Mouse (Mus musculus): ENCODE data around the gene Mfap3l. TPM values are rescaled to one million over a fixed set of nuclear protein-coding genes. Genes with fewer than 3 reads are reported as not detected.

The Mfap3l gene
- polyA plus RNA-seq, 1 experiment from 2014 or later = 1.6 TPM

GRCm38 (mm10) chr8:60659721-60660120 lies 27.1 kb downstream of the Mfap3l start:
- H3K4me1 ChIP-seq (replicated peaks) = peaks cover 17% of the 10 kb centered on the region
- no peaks in the 10 kb centered on the region for H3K27me3 ChIP-seq (ENCODE audit: insufficient read depth, poor library complexity, severe bottlenecking)
- H3K4me3 ChIP-seq = no peak overlapping the region
- WGBS = 91% methylated on average over 8 of the region's 8 CpGs
- H3K27ac ChIP-seq = no peak overlapping the region
- no peaks in the 10 kb centered on the region for H3K9me3 ChIP-seq
- DNase-seq (ENCODE audit: low spot score) = no peak
- no peaks in the 10 kb centered on the region for H3K36me3 ChIP-seq

DNA sequence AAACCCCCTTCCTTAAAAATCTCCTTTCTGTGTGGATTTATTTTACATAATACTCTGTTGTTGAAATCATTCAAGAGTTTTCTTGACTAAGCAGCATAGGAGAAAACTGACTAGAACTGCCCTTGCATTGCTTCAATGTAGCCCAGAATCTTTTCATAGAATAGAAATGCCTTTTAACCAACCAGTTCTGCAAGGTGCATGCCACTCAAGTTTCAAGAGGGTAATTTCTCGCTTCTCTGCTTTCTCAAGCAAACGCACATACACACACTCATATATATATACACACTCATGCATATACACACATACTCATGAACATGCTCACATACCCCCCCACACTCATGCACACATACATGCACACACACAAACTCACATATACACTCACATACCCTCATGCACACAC lies 28.6 kb downstream of the Mfap3l start:
- no peak overlapping the region for H3K27ac ChIP-seq
- H3K9me3 ChIP-seq = no peaks in the 10 kb centered on the region
- no peak for DNase-seq (ENCODE audit: low spot score)
- 87% methylated on average over 2 of the region's 2 CpGs for WGBS
- H3K4me3 ChIP-seq = no peak overlapping the region
- H3K36me3 ChIP-seq = no peaks in the 10 kb centered on the region
- H3K4me1 ChIP-seq (replicated peaks) = peaks cover 17% of the 10 kb centered on the region
- H3K27me3 ChIP-seq (ENCODE audit: insufficient read depth, poor library complexity, severe bottlenecking) = no peaks in the 10 kb centered on the region

- WGBS = 56% methylated on average over 5 of the region's 5 CpGs
Observed at GRCm38 (mm10) chr8:60663552-60663951, 30.9 kb downstream of the Mfap3l start.

DNA sequence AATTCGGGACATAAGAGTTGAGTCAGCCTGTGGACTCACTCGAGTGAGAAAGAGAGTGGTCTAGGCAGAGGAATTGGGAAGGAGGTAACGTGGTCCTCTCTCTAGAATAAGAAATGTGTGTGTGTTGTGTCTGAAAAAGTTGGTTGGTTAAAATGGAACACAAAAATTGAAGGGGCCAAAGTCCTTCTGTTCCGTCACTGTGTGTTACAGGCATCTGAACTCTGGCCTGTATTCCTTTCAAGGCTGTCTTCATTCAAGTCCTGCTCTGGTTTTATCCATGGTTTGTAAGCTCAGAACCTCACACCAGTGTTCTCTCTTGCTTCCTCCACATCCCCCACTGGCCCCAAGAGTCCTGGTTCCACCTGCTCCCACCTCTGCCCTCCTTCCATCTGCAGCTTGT lies 33.2 kb downstream of the Mfap3l start:
- Histone ChIP-seq H3K9me3 (no peaks in the 10 kb centered on the region), H3K4me1 (replicated peaks) (no peaks in the 10 kb centered on the region; the same call in 1 of the 2 replicates), H3K27me3 (ENCODE audit: insufficient read depth, poor library complexity, severe bottlenecking) (no peaks in the 10 kb centered on the region), H3K27ac (no peak overlapping the region), H3K36me3 (no peaks in the 10 kb centered on the region), H3K4me3 (no peak overlapping the region)
- DNase-seq (ENCODE audit: low spot score) = no peak
- WGBS = 75% methylated on average over 4 of the region's 4 CpGs

More at GRCm38 (mm10) chr8:60663552-60663951, 30.9 kb downstream of the Mfap3l start:
- Histone ChIP-seq H3K36me3 (no peaks in the 10 kb centered on the region), H3K4me3 (no peak overlapping the region), H3K4me1 (replicated peaks) (peaks cover 2% of the 10 kb centered on the region; the same call in 1 of the 2 replicates), H3K27ac (no peak overlapping the region), H3K9me3 (no peaks in the 10 kb centered on the region), H3K27me3 (ENCODE audit: insufficient read depth, poor library complexity, severe bottlenecking) (no peaks in the 10 kb centered on the region)
- DNase-seq (ENCODE audit: low spot score) = no peak

- H3K9me3 ChIP-seq = no peaks in the 10 kb centered on the region
- DNase-seq (ENCODE audit: low spot score) = no peak
- H3K4me1 ChIP-seq (replicated peaks) = no peaks in the 10 kb centered on the region; the same call in 1 of the 2 replicates
- H3K27me3 ChIP-seq (ENCODE audit: insufficient read depth, poor library complexity, severe bottlenecking) = no peaks in the 10 kb centered on the region
- no peak overlapping the region for H3K27ac ChIP-seq
- 82% methylated on average over 3 of the region's 3 CpGs for WGBS
- no peak overlapping the region for H3K4me3 ChIP-seq
- H3K36me3 ChIP-seq = 0 out of 2 replicates have a peak, but pooled peaks cover 4% of the 10 kb centered on the region
Observed at GRCm38 (mm10) chr8:60666852-60667251, 34.2 kb downstream of the Mfap3l start.

DNA sequence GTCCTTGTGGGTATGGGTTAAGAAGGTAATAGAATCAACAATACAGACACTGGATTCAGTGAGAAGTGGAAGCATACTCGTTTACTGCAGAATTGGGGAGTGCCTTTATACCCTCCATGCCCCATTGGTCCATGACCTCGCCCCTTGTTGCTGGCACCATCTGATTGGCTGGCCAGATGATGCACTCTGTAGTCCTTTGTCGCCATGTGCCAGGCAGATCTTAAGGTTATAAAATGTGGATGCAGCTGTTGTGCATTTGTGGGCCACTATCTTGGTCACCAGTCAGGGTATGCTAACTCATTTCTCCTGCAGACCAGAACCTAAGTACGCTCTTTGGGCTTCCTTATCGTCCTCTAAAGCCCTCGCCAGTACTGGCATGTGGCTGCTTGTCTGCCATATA lies 46.0 kb downstream of the Mfap3l start:
- Histone ChIP-seq H3K4me1 (replicated peaks) (no peaks in the 10 kb centered on the region), H3K36me3 (no peaks in the 10 kb centered on the region), H3K9me3 (no peaks in the 10 kb centered on the region), H3K27ac (no peak overlapping the region), H3K4me3 (no peak overlapping the region), H3K27me3 (ENCODE audit: insufficient read depth, poor library complexity, severe bottlenecking) (no peaks in the 10 kb centered on the region)
- no peak for DNase-seq (ENCODE audit: low spot score)
- 87% methylated on average over 6 of the region's 6 CpGs for WGBS

DNA sequence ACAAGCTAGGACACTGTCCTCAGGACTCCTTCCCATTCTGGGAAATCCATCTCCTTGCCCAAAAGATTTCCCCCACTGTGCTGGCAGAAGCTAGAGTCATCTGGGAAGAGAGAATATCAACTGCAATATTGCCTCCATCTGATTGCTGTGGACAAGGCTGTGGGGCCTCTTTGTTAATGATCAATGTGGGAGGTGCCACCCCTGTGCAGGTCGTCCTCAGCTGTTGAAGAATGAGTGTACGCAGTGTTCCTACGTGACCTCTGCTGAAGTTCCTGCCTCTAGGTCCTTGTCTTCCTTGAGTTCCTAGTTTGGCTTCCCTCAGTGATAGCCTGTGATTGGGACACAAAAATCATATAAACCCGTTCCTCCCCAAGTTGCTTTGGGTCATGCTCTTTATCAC lies 49.2 kb downstream of the Mfap3l start:
- no peak for DNase-seq (ENCODE audit: low spot score)

GRCm38 (mm10) chr8:60682340-60682739 lies 49.7 kb downstream of the Mfap3l start:
- no peaks in the 10 kb centered on the region for H3K27me3 ChIP-seq (ENCODE audit: insufficient read depth, poor library complexity, severe bottlenecking)
- 95% methylated on average over 2 of the region's 2 CpGs for WGBS
- DNase-seq (ENCODE audit: low spot score) = no peak

More for the DNA sequence above, 49.2 kb downstream of the Mfap3l start:
- no peak overlapping the region for H3K27ac ChIP-seq
- H3K27me3 ChIP-seq (ENCODE audit: insufficient read depth, poor library complexity, severe bottlenecking) = no peaks in the 10 kb centered on the region
- no peak overlapping the region for H3K4me3 ChIP-seq
- no peaks in the 10 kb centered on the region for H3K4me1 ChIP-seq (replicated peaks)
- 88% methylated on average over 4 of the region's 4 CpGs for whole genome bisulfite sequencing
- H3K36me3 ChIP-seq = no peaks in the 10 kb centered on the region
- H3K9me3 ChIP-seq = no peaks in the 10 kb centered on the region

GRCm38 (mm10) chr8:60711516-60712086 lies 79.0 kb downstream of the Mfap3l start:
- WGBS = 86% methylated on average over 8 of the region's 8 CpGs
- H3K9me3 ChIP-seq = no peaks in the 10 kb centered on the region
- H3K4me3 ChIP-seq = no peak overlapping the region
- H3K4me1 ChIP-seq (replicated peaks) = no peaks in the 10 kb centered on the region
- DNase-seq (ENCODE audit: low spot score) = no peak
- no peak overlapping the region for H3K27ac ChIP-seq
- H3K27me3 ChIP-seq (ENCODE audit: insufficient read depth, poor library complexity, severe bottlenecking) = no peaks in the 10 kb centered on the region
- H3K36me3 ChIP-seq = no peaks in the 10 kb centered on the region

More at GRCm38 (mm10) chr8:60682340-60682739, 49.7 kb downstream of the Mfap3l start:
- H3K4me3 ChIP-seq = no peak overlapping the region
- no peaks in the 10 kb centered on the region for H3K9me3 ChIP-seq
- H3K36me3 ChIP-seq = no peaks in the 10 kb centered on the region
- no peak overlapping the region for H3K27ac ChIP-seq
- no peaks in the 10 kb centered on the region for H3K4me1 ChIP-seq (replicated peaks)

- DNase-seq (ENCODE audit: low spot score) = no peak
- WGBS = 81% methylated on average over 3 of the region's 3 CpGs
- no peaks in the 10 kb centered on the region for H3K4me1 ChIP-seq (replicated peaks)
- no peaks in the 10 kb centered on the region for H3K36me3 ChIP-seq
- no peak overlapping the region for H3K4me3 ChIP-seq
- no peaks in the 10 kb centered on the region for H3K27me3 ChIP-seq (ENCODE audit: insufficient read depth, poor library complexity, severe bottlenecking)
- no peaks in the 10 kb centered on the region for H3K9me3 ChIP-seq
- H3K27ac ChIP-seq = no peak overlapping the region
Observed at GRCm38 (mm10) chr8:60714724-60715123, 82.1 kb downstream of the Mfap3l start.

DNA sequence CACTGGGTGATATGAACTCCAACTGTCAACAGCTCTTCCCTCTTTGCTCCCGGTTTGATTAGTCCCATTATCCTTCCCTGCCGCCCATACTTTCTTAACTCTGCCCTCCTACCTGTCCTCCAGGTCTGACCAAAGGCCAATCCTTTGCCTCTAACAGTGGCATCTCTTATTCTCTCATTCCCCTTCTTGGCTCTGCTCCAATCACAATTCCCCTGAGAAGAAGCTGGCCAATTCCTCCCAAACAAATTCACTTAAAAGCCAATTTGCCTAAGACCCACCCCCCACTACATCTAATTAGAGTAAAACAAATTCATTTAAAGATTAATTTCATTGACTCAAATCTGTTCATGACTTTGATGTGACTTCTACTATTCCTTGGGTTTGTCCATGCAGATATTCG lies 86.1 kb downstream of the Mfap3l start:
- Histone ChIP-seq H3K36me3 (no peaks in the 10 kb centered on the region), H3K4me3 (no peak overlapping the region), H3K27me3 (ENCODE audit: insufficient read depth, poor library complexity, severe bottlenecking) (no peaks in the 10 kb centered on the region), H3K9me3 (no peaks in the 10 kb centered on the region), H3K27ac (no peak overlapping the region), H3K4me1 (replicated peaks) (no peaks in the 10 kb centered on the region)
- no peak for DNase-seq (ENCODE audit: low spot score)
- 85% methylated on average over 3 of the region's 3 CpGs for WGBS

All from hindbrain, embryonic 10.5 days (tissue).